Mouse (Mus musculus) lung, postnatal 0 days (tissue): ENCODE data around the gene Rnf5. TPM values are rescaled to one million over a fixed set of nuclear protein-coding genes. Genes with fewer than 3 reads are reported as not detected.
A peak's percentile ranks its signal among the peaks of the same experiment; 100 is the strongest.

ENCODE experiments used
- ATAC-seq: fragments of 200-750 bp; cut with Nextera tagmentation; 2 replicates; pipeline ENCODE4 v1.8.0; 2017; ENCODE audit warnings: moderate library complexity
- DNase-seq: peaks from one replicate; pipeline ENCODE4 v3.0.0-alpha.2; 2016; ENCODE audit warnings: low spot score
- H3K27ac ChIP-seq: fragments of 300-500 bp; sonication (generic); 2 replicates; pipeline ENCODE4 v1.5.1; 2014; ENCODE audit warnings: antibody characterized with exemption, mild to moderate bottlenecking, low read length, mixed read lengths
- H3K27me3 ChIP-seq: fragments of 300-500 bp; sonication (generic); replicated peaks from 2 replicates; pipeline ENCODE4 v1.6.1; 2014; ENCODE audit warnings: low read length, mixed read lengths; ENCODE audit not compliant: insufficient read depth
- H3K36me3 ChIP-seq: fragments of 300-500 bp; sonication (generic); 2 replicates; pipeline ENCODE4 v1.6.1; 2014; ENCODE audit warnings: low read length, mixed read lengths; ENCODE audit not compliant: insufficient read depth
- H3K4me1 ChIP-seq: fragments of 300-500 bp; sonication (generic); 2 replicates; pipeline ENCODE4 v1.6.1; 2014; ENCODE audit warnings: antibody characterized with exemption, low read depth, low read length, mixed read lengths; ENCODE audit not compliant: insufficient read depth
- H3K4me2 ChIP-seq: fragments of 300-500 bp; sonication (generic); replicated peaks from 2 replicates; pipeline ENCODE4 v1.6.1; 2014; ENCODE audit warnings: low read depth, mild to moderate bottlenecking, low read length, moderate library complexity, mixed read lengths
- H3K4me3 ChIP-seq: fragments of 300-500 bp; sonication (generic); 2 replicates; pipeline ENCODE4 v1.5.1; 2014; ENCODE audit warnings: low read depth, low read length
- H3K9ac ChIP-seq: fragments of 300-500 bp; sonication (generic); replicated peaks from 2 replicates; pipeline ENCODE4 v1.6.1; 2014; ENCODE audit warnings: low read depth, mild to moderate bottlenecking
- H3K9me3 ChIP-seq: fragments of 300-500 bp; sonication (generic); 2 replicates; pipeline ENCODE4 v1.6.1; 2016; ENCODE audit warnings: low read length, mixed read lengths
- CTCF ChIP-seq: IDR thresholded peaks from 2 replicates; pipeline ENCODE4 v1.5.1; 2016; ENCODE audit warnings: antibody characterized with exemption, mild to moderate bottlenecking
- EP300 ChIP-seq: IDR thresholded peaks from 2 replicates; pipeline ENCODE4 v1.6.1; 2016; ENCODE audit warnings: antibody characterized with exemption, mild to moderate bottlenecking, control low read depth
- WGBS: fragments of 180-500 bp; shearing (Covaris S2); extraction: QIAGEN DNeasy Blood & Tissue Kit; methylation state at CpG from one replicate; pipeline ENCODE4 v1.1.7; 2014; 5-methylcytosine and 5-hydroxymethylcytosine counted together
- polyA plus RNA-seq: library from polyadenylated mRNA; unstranded; fragments of >200 nt; fragmentation: Nextera tagmentation; extraction: Ambion mirVana; gene quantifications from 2 replicates; pipeline ENCODE4 v1.2.1, GENCODE M21; 2015

Gene Rnf5
- polyA plus RNA-seq, 1 experiment from 2014 or later: 81.5 TPM

GRCm38 (mm10) chr17:34592581-34593549 lies 10.6 kb downstream of the Rnf5 start:
- H3K4me2 ChIP-seq: peak overlapping the region; percentile 96
- DNase-seq (peak; percentile 69), ATAC-seq (no peak)
- H3K27me3 ChIP-seq: no peaks in the 10 kb centered on the region
- H3K9me3 ChIP-seq: no peaks in the 10 kb centered on the region
- peak overlapping the region; percentile 97 for H3K27ac ChIP-seq
- peaks cover 11% of the 10 kb centered on the region; the same call in 1 of the 2 replicates for H3K36me3 ChIP-seq
- WGBS: under 1% methylated on average over 26 of the region's 32 CpGs
- peaks cover 32% of the 10 kb centered on the region; the same call in 1 of the 2 replicates for H3K4me1 ChIP-seq
- TF ChIP-seq CTCF: no peak
- no peak for TF ChIP-seq EP300
- peak overlapping the region; percentile 84 for H3K9ac ChIP-seq
- peak overlapping the region; percentile 86 for H3K4me3 ChIP-seq

GRCm38 (mm10) chr17:34591994-34592375 lies 11.5 kb downstream of the Rnf5 start:
- no peak for TF ChIP-seq CTCF
- TF ChIP-seq EP300: no peak
- H3K4me1 ChIP-seq: peaks cover 30% of the 10 kb centered on the region; the same call in 1 of the 2 replicates
- peak overlapping the region; percentile 86 for H3K4me3 ChIP-seq
- WGBS: 0% methylated on average over 17 of the region's 35 CpGs
- ATAC-seq (peak; percentile 55), DNase-seq (peak; percentile 98)
- H3K9me3 ChIP-seq: no peaks in the 10 kb centered on the region
- H3K27me3 ChIP-seq: no peaks in the 10 kb centered on the region
- H3K4me2 ChIP-seq: peak overlapping the region; percentile 96
- peak overlapping the region; percentile 84 for H3K9ac ChIP-seq
- H3K36me3 ChIP-seq: peaks cover 11% of the 10 kb centered on the region; the same call in 1 of the 2 replicates
- H3K27ac ChIP-seq: peak overlapping the region; percentile 97

GRCm38 (mm10) chr17:34591029-34591993 lies 12.2 kb downstream of the Rnf5 start, which contains the start of gene Pbx2:
Gene Pbx2, plus strand, starts transcription at chr17:34591266.
- Histone ChIP-seq H3K27ac (peak within 1 kb of the TSS; percentile 97), H3K9ac (peak within 1 kb of the TSS; percentile 84), H3K27me3 (no peaks in the 10 kb centered on the region), H3K4me3 (peak within 1 kb of the TSS; percentile 86), H3K36me3 (peaks cover 11% of the 10 kb centered on the region; the same call in 1 of the 2 replicates), H3K9me3 (no peaks in the 10 kb centered on the region), H3K4me2 (peak within 1 kb of the TSS; percentile 96), H3K4me1 (peaks cover 28% of the 10 kb centered on the region; the same call in 1 of the 2 replicates)
- TF ChIP-seq EP300 (no peak), CTCF (no peak)
- ATAC-seq: no peak
- 5% methylated on average over 21 of the region's 21 CpGs for WGBS
- peak; percentile 54 for DNase-seq

- peak overlapping the region; percentile 84; the same call in 1 of the 2 replicates for H3K9ac ChIP-seq
- peaks cover 30% of the 10 kb centered on the region; the same call in 1 of the 2 replicates for H3K4me1 ChIP-seq
- peak overlapping the region; percentile 96 for H3K4me2 ChIP-seq
- no peaks in the 10 kb centered on the region for H3K27me3 ChIP-seq
- ATAC-seq (no peak), DNase-seq (no peak)
- TF ChIP-seq CTCF: no peak; the same call in 1 of the 2 replicates
- no peak for TF ChIP-seq EP300
- 73% methylated on average over 15 of the region's 15 CpGs for whole genome bisulfite sequencing
- H3K27ac ChIP-seq: peak overlapping the region; percentile 97
- H3K36me3 ChIP-seq: peaks cover 11% of the 10 kb centered on the region; the same call in 1 of the 2 replicates
- no peaks in the 10 kb centered on the region for H3K9me3 ChIP-seq
- peak overlapping the region; percentile 86 for H3K4me3 ChIP-seq
Observed at GRCm38 (mm10) chr17:34590154-34590987, 13.1 kb downstream of the Rnf5 start.

- peak within 1 kb of the TSS; percentile 96 for H3K4me2 ChIP-seq
- peaks cover 4% of the 10 kb centered on the region; the same call in 1 of the 2 replicates for H3K36me3 ChIP-seq
- H3K4me3 ChIP-seq: peak within 1 kb of the TSS; percentile 23
- WGBS: 6% methylated on average over 6 of the region's 7 CpGs
- peak; percentile 23 for ATAC-seq
- H3K4me1 ChIP-seq: peaks cover 30% of the 10 kb centered on the region; the same call in 1 of the 2 replicates
- no peaks in the 10 kb centered on the region for H3K9me3 ChIP-seq
- peak within 1 kb of the TSS; percentile 97 for H3K27ac ChIP-seq
- DNase-seq: peak; percentile 90
- peak within 1 kb of the TSS; percentile 42 for H3K9ac ChIP-seq
- TF ChIP-seq EP300 (peak; percentile 48; the same call in 1 of the 2 replicates), CTCF (no peak)
- H3K27me3 ChIP-seq: no peaks in the 10 kb centered on the region
Observed at GRCm38 (mm10) chr17:34589681-34590101, 13.8 kb downstream of the Rnf5 start, which contains the start of gene Gpsm3. Gene Gpsm3, plus strand, starts transcription at chr17:34589806.
